ENCODE assay signal across 25 mouse cellular contexts in the genomic region with DNA sequence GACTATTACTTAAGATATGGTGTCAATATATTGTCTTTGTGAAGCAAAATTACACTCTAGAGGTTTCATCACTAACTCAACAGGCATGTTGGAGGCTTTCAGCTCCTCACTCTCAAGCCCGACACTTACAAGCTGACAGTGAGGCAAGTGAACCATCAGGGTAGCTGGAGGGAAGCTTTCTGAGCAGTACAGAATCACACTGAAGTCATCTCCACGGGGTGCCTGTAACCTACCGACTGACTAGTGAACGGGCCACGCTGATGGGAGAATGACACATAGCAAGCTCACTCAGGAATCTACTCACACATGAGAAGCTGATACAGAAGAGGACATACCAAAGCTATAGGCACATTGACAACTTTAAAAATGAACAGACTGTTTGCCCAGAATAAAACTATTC. TPM values are rescaled to one million over a fixed set of nuclear protein-coding genes. Genes with fewer than 3 reads are reported as not detected.
"Had no signal": no experiment of that assay in that cellular context is flagged by ENCODE, and none has a peak within 500 bp of the region (broad histone marks: within the 10 kb centered on the region; RNA-seq: fewer than 3 reads in every experiment).

No protein-coding gene starts in this region.

- H3K27me3 ChIP-seq: hindbrain, embryonic 12.5 days; intestine, embryonic 15.5 days; limb, embryonic 12.5 days; liver, embryonic 13.5 days; liver, embryonic 15.5 days had no signal

- H3K4me3 ChIP-seq: gastrocnemius, adult 2 months; hindbrain, embryonic 10.5 days; hindbrain, embryonic 12.5 days; intestine, embryonic 15.5 days; layer of hippocampus, adult 2 months; left cerebral cortex, adult 2 months; limb, embryonic 10.5 days; limb, embryonic 12.5 days; liver, embryonic 13.5 days; liver, embryonic 15.5 days had no signal

- H3K9ac ChIP-seq: hindbrain, embryonic 12.5 days; hindbrain, embryonic 14.5 days; intestine, embryonic 15.5 days; limb, embryonic 12.5 days; liver, embryonic 13.5 days; liver, embryonic 15.5 days had no signal

- H3K9me3 ChIP-seq: hindbrain, embryonic 10.5 days; hindbrain, embryonic 12.5 days; intestine, embryonic 15.5 days; limb, embryonic 10.5 days; limb, embryonic 12.5 days; liver, embryonic 13.5 days; liver, embryonic 15.5 days had no signal

- H3K4me1 ChIP-seq: hindbrain, embryonic 10.5 days; hindbrain, embryonic 12.5 days; intestine, embryonic 15.5 days; limb, embryonic 10.5 days; limb, embryonic 12.5 days; liver, embryonic 13.5 days; liver, embryonic 15.5 days had no signal

- H3K4me2 ChIP-seq: hindbrain, embryonic 12.5 days; hindbrain, embryonic 14.5 days; intestine, embryonic 15.5 days; limb, embryonic 12.5 days; liver, embryonic 11.5 days; liver, embryonic 13.5 days; liver, embryonic 15.5 days had no signal

- H3K36me3 ChIP-seq: liver, embryonic 13.5 days; liver, embryonic 15.5 days had no signal

- H3K27ac ChIP-seq: gastrocnemius, adult 2 months; hindbrain, embryonic 10.5 days; hindbrain, embryonic 12.5 days; hindbrain, embryonic 14.5 days; intestine, embryonic 15.5 days; layer of hippocampus, adult 2 months; left cerebral cortex, adult 2 months; limb, embryonic 10.5 days; limb, embryonic 12.5 days; liver, embryonic 13.5 days; liver, embryonic 15.5 days had no signal

- ATAC-seq: forebrain, embryonic 16.5 days; hindbrain, embryonic 16.5 days; inflammation-experienced regulatory T-cells, adult 6 months; intestine, embryonic 15.5 days; intestine, postnatal 0 days had no signal

- DNase-seq: gastrocnemius, adult 2 months; gastrocnemius, postnatal 10 days; gastrocnemius, postnatal 25 days; kidney, adult 18-20 months; kidney, adult 8-10 months; kidney, postnatal 10 days; kidney, postnatal 25 days; kidney, postnatal 4 days; liver; liver, embryonic 13.5 days had no signal

RNA-seq across cellular contexts. Expression of a gene that starts 42.4 kb away (rescaled TPM):
- total RNA-seq: granulocyte monocyte progenitor cell, adult 5-6 weeks had no signal
